Mouse (Mus musculus) forebrain, embryonic 15.5 days (tissue): ENCODE data around the gene Ap5b1. TPM values are rescaled to one million over a fixed set of nuclear protein-coding genes. Genes with fewer than 3 reads are reported as not detected.

ENCODE experiments used
- ATAC-seq: fragments of 200-750 bp; cut with Nextera tagmentation; replicated peaks from 2 replicates; pipeline ENCODE4 v1.8.0; 2017; ENCODE audit warnings: mild to moderate bottlenecking, moderate TSS enrichment, moderate library complexity
- H3K27ac ChIP-seq: fragments of 300-500 bp; sonication (generic); replicated peaks from 2 replicates; pipeline ENCODE4 v1.5.1; 2015; ENCODE audit warnings: mild to moderate bottlenecking, inconsistent platforms
- H3K27me3 ChIP-seq: fragments of 300-500 bp; sonication (generic); 2 replicates; pipeline ENCODE4 v1.6.1; 2015; ENCODE audit warnings: inconsistent platforms
- H3K36me3 ChIP-seq: fragments of 300-500 bp; sonication (generic); 2 replicates; pipeline ENCODE4 v1.6.1; 2015; ENCODE audit warnings: mild to moderate bottlenecking, inconsistent platforms
- H3K4me1 ChIP-seq: fragments of 300-500 bp; sonication (generic); 2 replicates; pipeline ENCODE4 v1.6.1; 2015; ENCODE audit warnings: inconsistent platforms
- H3K4me2 ChIP-seq: fragments of 300-500 bp; sonication (generic); replicated peaks from 2 replicates; pipeline ENCODE4 v1.6.1; 2015; ENCODE audit warnings: mild to moderate bottlenecking, inconsistent platforms
- H3K4me3 ChIP-seq: fragments of 300-500 bp; sonication (generic); 2 replicates; pipeline ENCODE4 v1.5.1; 2015; ENCODE audit warnings: mild to moderate bottlenecking, inconsistent platforms
- H3K9ac ChIP-seq: fragments of 300-500 bp; sonication (generic); replicated peaks from 2 replicates; pipeline ENCODE4 v1.6.1; 2015; ENCODE audit warnings: mild to moderate bottlenecking, inconsistent platforms
- H3K9me3 ChIP-seq: fragments of 300-500 bp; sonication (generic); 2 replicates; pipeline ENCODE4 v1.6.1; 2016; ENCODE audit warnings: inconsistent platforms
- WGBS: fragments of 180-500 bp; shearing (Covaris S2); methylation state at CpG from one replicate; pipeline ENCODE4 v1.1.7; 2015; ENCODE audit warnings: mixed read lengths; 5-methylcytosine and 5-hydroxymethylcytosine counted together
- polyA plus RNA-seq: library from polyadenylated mRNA; unstranded; fragments of >200 nt; fragmentation: Nextera tagmentation; extraction: Ambion mirVana; gene quantifications from 2 replicates; pipeline ENCODE4 v1.2.1, GENCODE M21; 2015

The Ap5b1 gene
- polyA plus RNA-seq, 1 experiment from 2014 or later = 2.2 TPM

DNA sequence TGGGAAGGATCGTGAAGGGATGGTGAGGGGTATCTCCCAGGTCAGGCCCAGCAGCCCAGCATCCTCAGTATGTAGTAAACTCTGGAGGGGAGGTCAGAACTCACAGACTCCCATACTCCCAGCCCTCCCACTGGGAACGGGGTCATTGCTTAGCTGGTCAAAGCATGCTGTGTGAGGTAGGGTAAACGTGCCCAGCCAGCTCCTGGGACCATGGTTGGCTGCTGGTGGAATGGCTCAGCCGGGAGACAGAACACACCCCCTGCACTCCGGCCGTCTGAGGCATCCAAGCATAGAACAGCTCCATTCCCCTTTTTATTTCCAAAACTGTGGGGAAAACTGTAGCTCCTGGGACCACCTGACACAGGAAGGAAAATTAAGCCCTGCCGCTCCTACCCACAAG is 9.7 kb upstream of the Ap5b1 start:
- no peak overlapping the region for H3K9ac ChIP-seq
- no peak for ATAC-seq
- no peaks in the 10 kb centered on the region for H3K36me3 ChIP-seq
- H3K27ac ChIP-seq = no peak overlapping the region
- H3K27me3 ChIP-seq = peaks cover 73% of the 10 kb centered on the region
- H3K4me3 ChIP-seq = no peak overlapping the region
- peaks cover 15% of the 10 kb centered on the region for H3K4me1 ChIP-seq
- no peak overlapping the region for H3K4me2 ChIP-seq
- H3K9me3 ChIP-seq = no peaks in the 10 kb centered on the region
- WGBS = 47% methylated on average over 7 of the region's 7 CpGs

DNA sequence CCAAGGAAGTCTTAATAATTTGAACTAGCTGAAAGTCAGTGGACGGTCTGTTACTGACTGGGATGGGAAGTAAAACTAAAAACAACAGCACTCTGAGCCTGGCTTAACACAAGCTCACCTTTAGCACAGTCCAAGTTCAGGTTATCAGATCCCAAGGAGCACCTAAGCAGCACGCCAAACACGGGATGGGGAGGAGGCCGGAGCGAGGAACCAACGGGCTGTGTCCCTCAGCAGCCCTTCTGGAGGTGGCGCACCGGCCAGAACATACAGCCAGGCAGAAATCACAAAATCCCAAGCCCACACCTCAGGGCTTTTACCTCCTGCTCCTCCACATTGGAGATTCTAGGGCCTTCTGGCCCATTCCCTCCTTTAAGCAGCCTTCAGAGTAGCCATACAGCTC is 9.1 kb upstream of the Ap5b1 start:
- no peaks in the 10 kb centered on the region for H3K9me3 ChIP-seq
- WGBS = 52% methylated on average over 8 of the region's 8 CpGs
- no peak for ATAC-seq

DNA sequence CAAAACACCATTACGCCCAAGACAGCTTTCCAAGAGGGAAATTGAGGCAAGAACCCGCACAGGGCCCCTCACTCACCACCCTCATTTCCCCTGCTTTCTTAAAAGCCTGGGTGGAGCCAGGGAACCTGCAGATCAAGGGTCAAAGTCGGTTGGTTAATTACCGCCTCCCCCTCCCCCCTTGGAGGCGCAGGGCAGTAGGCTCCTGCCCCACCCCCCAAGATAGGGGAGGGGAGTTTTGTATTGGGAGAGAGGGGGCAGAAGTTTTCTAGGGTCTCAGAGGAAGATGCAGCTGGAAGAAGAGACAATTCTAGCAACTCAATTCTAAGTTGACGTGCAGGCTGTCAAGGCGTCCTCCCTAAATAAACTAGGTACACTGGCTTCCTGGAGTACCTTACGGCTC is 8.6 kb upstream of the Ap5b1 start:
- H3K27me3 ChIP-seq = peaks cover 73% of the 10 kb centered on the region
- no peak overlapping the region for H3K4me2 ChIP-seq
- no peaks in the 10 kb centered on the region for H3K36me3 ChIP-seq
- WGBS = 14% methylated on average over 8 of the region's 8 CpGs
- no peak overlapping the region for H3K4me3 ChIP-seq
- no peaks in the 10 kb centered on the region for H3K9me3 ChIP-seq
- H3K4me1 ChIP-seq = peaks cover 15% of the 10 kb centered on the region
- H3K9ac ChIP-seq = no peak overlapping the region
- H3K27ac ChIP-seq = no peak overlapping the region
- no peak for ATAC-seq

More for the DNA sequence above, 9.1 kb upstream of the Ap5b1 start:
- peaks cover 15% of the 10 kb centered on the region for H3K4me1 ChIP-seq
- no peak overlapping the region for H3K4me3 ChIP-seq
- H3K36me3 ChIP-seq = no peaks in the 10 kb centered on the region
- H3K4me2 ChIP-seq = no peak overlapping the region
- peaks cover 73% of the 10 kb centered on the region for H3K27me3 ChIP-seq
- H3K9ac ChIP-seq = no peak overlapping the region
- no peak overlapping the region for H3K27ac ChIP-seq

DNA sequence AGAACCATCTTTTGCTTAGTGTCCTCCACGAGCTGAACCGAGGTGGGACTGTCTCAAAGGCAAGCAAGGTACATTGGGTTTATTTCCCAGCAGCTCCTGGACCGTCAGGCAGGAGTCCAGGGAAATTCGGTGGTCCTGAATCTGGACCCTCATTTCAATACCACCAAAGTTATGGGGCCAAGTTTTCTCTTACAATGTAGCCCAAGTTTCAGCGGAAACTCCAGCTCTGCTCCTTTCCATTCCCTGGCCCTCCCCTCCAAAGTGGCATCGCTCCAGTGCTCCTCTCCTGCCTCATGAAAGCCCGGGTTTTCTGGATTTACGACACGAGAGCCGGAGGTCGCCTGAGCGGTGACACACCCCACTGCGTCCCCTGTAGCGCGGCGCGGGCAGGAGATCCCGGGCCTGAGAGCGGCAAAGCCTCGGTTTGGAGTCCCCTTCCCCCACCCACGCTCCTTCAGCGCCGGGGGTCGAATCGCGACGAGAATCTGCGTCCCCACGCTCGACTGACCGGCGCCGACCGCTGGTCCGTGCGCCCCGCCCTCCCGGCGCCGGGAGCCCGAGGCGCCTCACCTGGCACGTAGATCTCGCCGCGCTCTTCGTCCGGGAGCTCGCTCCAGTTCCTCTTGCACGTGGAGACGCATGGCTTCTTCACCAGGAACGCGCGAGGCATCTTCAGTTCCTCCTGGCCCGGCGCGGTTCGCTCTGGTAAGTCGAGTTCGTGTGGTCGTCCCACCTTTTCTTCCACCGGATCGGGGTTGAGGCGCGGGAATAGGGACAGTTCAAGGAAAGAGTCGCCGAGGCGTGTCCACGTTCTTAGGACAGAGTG is 8.0 kb upstream of the Ap5b1 start:
- Histone ChIP-seq H3K27ac (no peak overlapping the region), H3K9me3 (no peaks in the 10 kb centered on the region), H3K27me3 (peaks cover 73% of the 10 kb centered on the region), H3K4me3 (peak overlapping the region; percentile 37), H3K4me1 (peaks cover 15% of the 10 kb centered on the region), H3K4me2 (peak overlapping the region; percentile 60), H3K9ac (0 out of 2 replicates have a peak overlapping the region, but pooled peaks have one; percentile 22), H3K36me3 (no peaks in the 10 kb centered on the region)
- under 1% methylated on average over 69 of the region's 69 CpGs for WGBS
- ATAC-seq = no peak

DNA sequence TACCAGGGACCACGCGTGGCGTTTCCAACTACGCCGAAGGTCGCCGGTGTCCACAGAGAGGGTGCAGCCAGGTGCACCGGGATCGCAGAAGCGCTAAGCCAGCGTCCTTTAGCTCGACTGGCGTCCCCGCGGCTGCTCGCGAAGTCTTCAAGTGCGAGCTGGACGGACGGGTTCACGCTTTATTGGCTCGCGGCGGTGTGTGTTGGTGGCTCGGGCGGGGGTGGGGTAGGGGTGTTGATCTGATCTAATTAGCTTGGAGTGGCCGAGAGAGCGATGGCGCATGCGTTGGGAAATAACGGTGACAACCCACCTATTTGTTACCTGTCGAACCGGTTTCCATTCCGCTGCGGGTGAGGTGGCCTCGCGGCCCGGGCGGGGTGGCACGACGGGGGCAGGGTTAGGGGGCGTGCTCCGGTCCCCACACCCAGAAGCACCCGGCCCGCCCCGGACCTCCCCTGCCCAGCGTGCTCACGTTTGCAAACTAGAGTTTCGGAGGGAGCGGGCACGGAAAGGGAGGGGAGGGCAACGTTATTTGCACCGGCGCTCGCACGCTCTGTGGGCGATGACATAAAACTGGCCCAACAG is 7.3 kb upstream of the Ap5b1 start, which contains the start of gene Ovol1:
Gene Ovol1 (minus strand): TSS at position 190 of the 585 bp plus-strand sequence.
- no peak for ATAC-seq
- H3K4me2 ChIP-seq = peak within 1 kb of the TSS; percentile 60
- H3K4me1 ChIP-seq = peaks cover 15% of the 10 kb centered on the region
- no peak within 1 kb of the TSS for H3K27ac ChIP-seq
- under 1% methylated on average over 57 of the region's 57 CpGs for whole genome bisulfite sequencing
- peaks cover 73% of the 10 kb centered on the region for H3K27me3 ChIP-seq
- no peaks in the 10 kb centered on the region for H3K36me3 ChIP-seq
- peak within 1 kb of the TSS; percentile 37 for H3K4me3 ChIP-seq
- 0 out of 2 replicates have a peak within 1 kb of the TSS, but pooled peaks have one; percentile 22 for H3K9ac ChIP-seq
- no peaks in the 10 kb centered on the region for H3K9me3 ChIP-seq

DNA sequence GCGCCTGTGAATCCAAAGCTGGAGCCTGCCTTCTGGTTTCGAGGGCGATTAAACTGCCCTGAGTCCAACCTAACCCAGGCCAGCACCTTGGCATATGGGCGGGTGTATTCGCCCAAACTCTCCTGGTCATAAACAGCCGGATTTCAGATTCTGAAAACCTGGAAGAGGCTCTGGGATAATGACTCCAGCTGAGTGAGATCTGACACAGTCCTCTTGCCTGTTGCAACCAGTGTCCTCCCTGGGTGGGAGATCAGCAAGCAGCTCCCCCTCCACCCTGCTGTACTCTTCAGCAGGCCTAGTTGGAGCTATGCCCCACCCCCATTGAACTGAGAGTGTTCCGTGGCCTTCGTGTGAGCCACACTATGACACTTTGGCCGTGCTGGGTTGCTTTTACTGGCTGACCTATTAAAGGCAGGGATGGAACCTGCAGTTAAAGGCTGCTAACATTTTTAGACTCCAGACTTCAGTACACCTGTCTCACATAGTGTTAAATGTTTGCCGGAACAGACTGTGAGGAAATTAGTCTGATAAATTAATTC is 6.5 kb upstream of the Ap5b1 start:
- Histone ChIP-seq H3K36me3 (no peaks in the 10 kb centered on the region), H3K27ac (no peak overlapping the region), H3K9me3 (no peaks in the 10 kb centered on the region), H3K4me1 (peaks cover 15% of the 10 kb centered on the region), H3K9ac (no peak overlapping the region), H3K27me3 (peaks cover 67% of the 10 kb centered on the region), H3K4me3 (peak overlapping the region; percentile 37), H3K4me2 (peak overlapping the region; percentile 60; the same call in 1 of the 2 replicates)
- no peak for ATAC-seq
- 22% methylated on average over 10 of the region's 10 CpGs for WGBS

DNA sequence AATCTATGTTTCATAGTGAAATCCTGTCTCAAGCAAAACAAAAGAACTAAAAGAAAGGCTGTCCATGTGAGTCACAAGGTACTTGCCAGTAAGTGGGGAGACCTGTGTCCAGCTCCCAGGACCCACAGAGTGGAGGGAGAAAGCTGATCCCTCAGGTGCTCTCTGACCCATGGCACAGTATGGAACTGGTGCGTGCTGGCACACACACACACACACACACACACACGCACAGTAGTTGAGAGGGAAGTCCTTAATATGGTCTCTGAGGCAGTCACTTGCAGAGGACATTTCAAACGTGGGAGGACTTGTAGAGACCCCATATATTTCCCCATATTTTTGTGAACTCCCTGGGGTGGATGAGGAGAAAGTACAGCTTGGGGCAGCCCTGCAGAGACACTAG is 5.9 kb upstream of the Ap5b1 start:
- no peak overlapping the region for H3K4me3 ChIP-seq
- no peaks in the 10 kb centered on the region for H3K9me3 ChIP-seq
- peaks cover 61% of the 10 kb centered on the region for H3K27me3 ChIP-seq
- H3K27ac ChIP-seq = no peak overlapping the region
- no peak for ATAC-seq
- peaks cover 17% of the 10 kb centered on the region for H3K4me1 ChIP-seq
- no peak overlapping the region for H3K9ac ChIP-seq
- H3K4me2 ChIP-seq = no peak overlapping the region
- WGBS = 65% methylated on average over 3 of the region's 3 CpGs
- H3K36me3 ChIP-seq = no peaks in the 10 kb centered on the region

DNA sequence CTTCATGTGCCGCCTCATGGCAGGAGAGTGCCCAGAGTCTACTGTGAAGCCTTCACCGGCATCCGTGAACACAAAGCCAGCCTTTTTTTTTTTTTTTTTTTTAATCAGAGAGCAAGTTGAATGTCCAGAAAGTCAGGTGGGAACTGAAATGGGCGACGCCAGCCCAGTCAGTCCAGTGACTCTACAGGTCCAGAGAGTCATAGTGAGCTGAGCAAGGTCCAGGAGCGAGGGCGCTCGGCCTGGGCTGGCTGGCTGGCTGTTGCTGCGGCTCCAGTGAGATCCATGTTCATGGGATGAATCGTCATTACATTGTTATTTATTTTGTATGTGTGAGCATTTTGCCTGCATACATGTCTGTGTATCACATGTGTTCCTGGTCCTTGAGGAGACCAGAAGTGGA is 5.0 kb upstream of the Ap5b1 start:
- Histone ChIP-seq H3K27me3 (peaks cover 53% of the 10 kb centered on the region), H3K9ac (no peak overlapping the region), H3K9me3 (no peaks in the 10 kb centered on the region), H3K4me3 (no peak overlapping the region), H3K4me2 (no peak overlapping the region), H3K36me3 (no peaks in the 10 kb centered on the region), H3K4me1 (peaks cover 22% of the 10 kb centered on the region), H3K27ac (no peak overlapping the region)
- no peak for ATAC-seq
- WGBS = 87% methylated on average over 10 of the region's 10 CpGs

DNA sequence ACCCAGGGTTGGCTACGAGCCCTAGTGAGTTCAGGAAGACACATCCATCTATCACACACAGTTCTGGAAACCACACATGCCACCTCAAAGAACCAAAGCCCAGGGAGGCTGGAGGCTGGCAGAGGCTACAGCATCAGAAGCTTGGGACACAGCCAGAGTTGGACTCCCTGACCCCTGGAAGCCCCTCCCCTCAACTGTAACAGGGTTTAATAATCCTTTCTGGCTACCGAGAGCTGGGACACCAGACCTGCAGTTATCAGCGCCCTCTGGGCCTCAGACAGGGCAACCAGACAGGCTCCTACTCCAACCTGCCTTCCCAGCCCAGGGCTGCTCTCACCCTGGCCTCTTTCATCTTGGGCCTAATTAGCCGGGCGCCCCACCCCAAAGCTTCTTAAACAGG is 1.5 kb upstream of the Ap5b1 start:
- Histone ChIP-seq H3K27me3 (peaks cover 17% of the 10 kb centered on the region), H3K9ac (no peak overlapping the region), H3K4me2 (no peak overlapping the region), H3K27ac (no peak overlapping the region), H3K4me3 (0 out of 2 replicates have a peak overlapping the region, but pooled peaks have one; percentile 57), H3K9me3 (no peaks in the 10 kb centered on the region), H3K36me3 (no peaks in the 10 kb centered on the region), H3K4me1 (peaks cover 17% of the 10 kb centered on the region)
- 53% methylated on average over 5 of the region's 5 CpGs for WGBS
- ATAC-seq = no peak

DNA sequence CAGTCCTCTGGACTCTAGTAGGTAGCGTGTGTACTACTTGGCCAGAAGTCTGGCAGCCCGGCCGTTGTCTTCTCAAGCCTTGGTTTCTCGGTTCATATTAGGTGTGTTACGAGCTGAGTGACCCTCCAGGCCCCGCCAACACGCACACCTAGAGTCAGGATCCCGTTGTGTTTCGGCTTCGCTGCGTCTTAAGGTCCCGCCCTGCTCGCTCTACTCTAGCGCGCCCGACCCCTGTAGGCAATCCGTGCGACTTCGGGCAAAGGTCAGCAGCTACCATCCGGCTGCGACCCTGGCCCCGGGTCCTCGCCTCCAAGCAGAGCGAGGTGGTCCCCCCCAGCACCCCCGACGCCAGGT is 668 bp upstream of the Ap5b1 start:
- peak overlapping the region; percentile 85 for H3K27ac ChIP-seq
- ATAC-seq = peak; percentile 44
- peak overlapping the region; percentile 93 for H3K4me2 ChIP-seq
- H3K4me1 ChIP-seq = peaks cover 17% of the 10 kb centered on the region
- peaks cover 9% of the 10 kb centered on the region; the same call in 1 of the 2 replicates for H3K27me3 ChIP-seq
- 3% methylated on average over 26 of the region's 26 CpGs for WGBS
- H3K9ac ChIP-seq = peak overlapping the region; percentile 63
- no peaks in the 10 kb centered on the region for H3K36me3 ChIP-seq
- no peaks in the 10 kb centered on the region for H3K9me3 ChIP-seq
- peak overlapping the region; percentile 57 for H3K4me3 ChIP-seq

DNA sequence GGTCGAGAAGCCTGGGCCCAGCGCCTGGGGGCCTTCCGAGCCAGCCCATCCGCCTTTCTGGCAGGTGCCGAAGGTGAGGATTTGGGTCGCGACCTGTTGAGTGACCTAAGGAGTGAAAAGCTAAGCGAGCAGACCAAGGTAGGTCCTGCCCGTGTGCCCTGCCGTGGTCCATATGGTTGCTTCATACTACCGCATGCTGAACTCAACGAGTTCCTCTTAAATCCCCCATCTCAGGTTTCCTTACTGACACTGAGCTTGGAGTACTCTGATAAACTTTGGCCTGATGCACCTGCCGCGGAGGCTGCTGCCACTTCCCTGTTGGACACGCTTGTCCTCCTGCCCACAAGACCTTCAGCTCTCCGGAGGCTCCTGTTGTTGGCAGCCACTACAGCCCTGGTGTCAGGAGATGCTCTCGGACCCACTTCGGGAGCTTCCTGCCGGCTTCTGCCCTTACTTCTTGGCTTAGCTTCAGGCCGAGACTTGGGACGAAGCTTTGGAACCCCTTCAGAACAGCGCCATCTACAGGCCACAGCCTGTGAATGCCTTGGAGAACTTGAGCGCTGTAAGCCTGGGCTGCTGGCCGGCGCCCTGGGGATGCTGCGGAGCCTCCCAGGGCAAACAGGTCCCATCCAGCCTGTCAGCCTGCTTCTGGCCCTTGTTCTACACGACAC is 780 bp downstream of the Ap5b1 start:
- Histone ChIP-seq H3K9ac (peak overlapping the region; percentile 63), H3K4me2 (peak overlapping the region; percentile 93), H3K4me3 (peak overlapping the region; percentile 57), H3K4me1 (peaks cover 17% of the 10 kb centered on the region), H3K36me3 (no peaks in the 10 kb centered on the region), H3K27me3 (no peaks in the 10 kb centered on the region; the same call in 1 of the 2 replicates), H3K27ac (no peak overlapping the region), H3K9me3 (no peaks in the 10 kb centered on the region)
- 7% methylated on average over 27 of the region's 27 CpGs for WGBS
- ATAC-seq = peak; percentile 21

DNA sequence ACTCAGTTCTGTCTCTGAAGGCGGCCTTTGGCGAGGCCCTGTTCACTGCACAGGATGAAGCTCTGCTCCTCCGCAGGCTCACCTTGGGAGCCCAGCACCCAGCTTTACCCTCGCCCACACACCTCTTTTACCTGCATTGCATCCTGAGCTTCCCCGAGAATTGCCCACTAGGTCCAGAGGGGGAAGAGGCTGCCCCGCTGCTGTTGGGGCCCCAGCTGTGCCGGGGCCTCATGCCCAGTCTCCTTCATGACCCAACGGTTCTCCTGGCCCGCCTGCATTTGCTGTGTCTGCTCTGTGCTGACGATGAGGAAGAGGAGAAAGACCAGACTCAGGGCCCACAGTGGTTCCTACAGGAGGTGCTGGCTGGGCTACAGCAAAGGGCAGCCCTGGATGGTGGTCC is 1.7 kb downstream of the Ap5b1 start:
- H3K27me3 ChIP-seq = no peaks in the 10 kb centered on the region; the same call in 1 of the 2 replicates
- H3K4me3 ChIP-seq = no peak overlapping the region
- WGBS = 91% methylated on average over 10 of the region's 10 CpGs
- H3K36me3 ChIP-seq = no peaks in the 10 kb centered on the region
- H3K9me3 ChIP-seq = no peaks in the 10 kb centered on the region
- peaks cover 17% of the 10 kb centered on the region for H3K4me1 ChIP-seq
- no peak overlapping the region for H3K27ac ChIP-seq
- H3K4me2 ChIP-seq = no peak overlapping the region
- no peak overlapping the region for H3K9ac ChIP-seq
- no peak for ATAC-seq
